8 mouse cellular contexts compared by ENCODE assay signal in the genomic region with DNA sequence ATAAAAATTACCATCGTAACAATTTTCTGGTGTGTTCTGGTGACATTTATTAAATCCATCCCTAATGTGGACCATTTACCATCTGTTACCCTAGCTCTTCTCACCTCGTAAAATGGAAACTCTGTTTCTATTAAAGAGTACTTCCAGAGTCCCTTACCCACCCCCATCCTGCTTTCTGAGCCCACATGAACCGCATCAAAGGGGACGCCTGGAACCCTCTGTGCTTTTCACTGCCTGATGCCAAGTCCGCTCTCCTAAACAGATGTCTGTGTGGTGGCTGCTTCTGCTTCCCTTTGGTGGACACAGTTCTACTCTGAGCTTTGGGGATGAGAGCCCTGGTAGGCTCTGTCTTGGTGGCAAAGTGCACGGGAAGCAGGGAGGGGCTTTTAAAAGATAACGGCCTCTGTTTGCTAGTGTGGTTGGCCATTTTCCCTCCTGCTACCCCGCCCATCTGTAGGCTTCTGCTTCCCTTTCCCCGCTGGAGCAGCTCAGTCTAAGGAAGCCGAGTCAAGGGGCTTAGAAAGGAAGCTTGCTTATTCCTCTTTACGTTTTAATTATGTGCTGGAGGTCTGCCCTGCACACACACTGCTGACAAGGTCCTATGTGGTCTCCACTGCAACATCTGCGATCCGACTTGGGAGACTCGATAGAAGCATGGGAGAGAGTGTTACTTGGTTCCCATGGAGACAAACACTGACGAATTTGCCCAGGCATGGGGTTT. TPM values are rescaled to one million over a fixed set of nuclear protein-coding genes. Genes with fewer than 3 reads are reported as not detected.
A peak's percentile ranks its signal among the peaks of the same experiment; 100 is the strongest.
DNase-seq lines count a peak whose midpoint lies in the region; ATAC-seq and TF ChIP-seq lines count a peak whose summit lies in the region.

No protein-coding gene starts in this region.

- no peak for DNase-seq in lung, adult 2 months
- DNase-seq in hindlimb bud, embryonic 11.5 days (ENCODE audit: extremely low spot score, low read depth, low spot score), result peak; percentile 80
- DNase-seq in left cerebral cortex, postnatal 4 days, result no peak
- DNase-seq in Muller cell, postnatal 12 days (ENCODE audit: inconsistent ontology term), result no peak
- DNase-seq in right cerebral cortex, postnatal 25 days, result no peak

- 33% methylated on average over 15 of the region's 15 CpGs for WGBS in lung, embryonic 15.5 days
- 34% methylated on average over 15 of the region's 15 CpGs for WGBS in lung, adult 2 months
- WGBS in embryonic facial prominence, embryonic 15.5 days, result 27% methylated on average over 15 of the region's 15 CpGs
- WGBS in midbrain, embryonic 15.5 days, result 34% methylated on average over 15 of the region's 15 CpGs

- no peak for TF ChIP-seq POLR2A in lung, adult 2 months (IDR thresholded peaks at IDR 0.05; ENCODE audit: borderline replicate concordance, extremely low read depth, low read depth, low read length)

- no peak for TF ChIP-seq CTCF in lung, adult 2 months (IDR thresholded peaks at IDR 0.05; ENCODE audit: insufficient read depth, low read length)

- peak; percentile 35; the same call in 1 of the 2 replicates for ATAC-seq in lung, embryonic 15.5 days (ENCODE audit: borderline replicate concordance, extremely low read depth, low FRiP score, low TSS enrichment)
- peak; percentile 63 for ATAC-seq in embryonic facial prominence, embryonic 15.5 days (ENCODE audit: insufficient number of reproducible peaks, low FRiP score, low TSS enrichment, low read depth)
- ATAC-seq in midbrain, embryonic 15.5 days (replicated peaks), result no peak

- H3K4me3 ChIP-seq in lung, embryonic 15.5 days, result no peak overlapping the region
- H3K4me3 ChIP-seq in lung, adult 2 months (replicated peaks; ENCODE audit: extremely low read depth, low read depth, low read length), result no peak overlapping the region
- H3K4me3 ChIP-seq in embryonic facial prominence, embryonic 15.5 days (replicated peaks), result no peak overlapping the region
- no peak overlapping the region for H3K4me3 ChIP-seq in midbrain, embryonic 15.5 days

- H3K9me3 ChIP-seq in lung, embryonic 15.5 days, result no peaks in the 10 kb centered on the region
- H3K9me3 ChIP-seq in embryonic facial prominence, embryonic 15.5 days (replicated peaks), result no peaks in the 10 kb centered on the region
- H3K9me3 ChIP-seq in midbrain, embryonic 15.5 days, result no peaks in the 10 kb centered on the region

- H3K4me1 ChIP-seq in lung, embryonic 15.5 days, result peaks cover 20% of the 10 kb centered on the region
- no peaks in the 10 kb centered on the region; the same call in 1 of the 2 replicates for H3K4me1 ChIP-seq in lung, adult 2 months (ENCODE audit: control insufficient read depth, insufficient read depth, low read length)
- peaks cover 28% of the 10 kb centered on the region for H3K4me1 ChIP-seq in embryonic facial prominence, embryonic 15.5 days
- peaks cover 15% of the 10 kb centered on the region for H3K4me1 ChIP-seq in midbrain, embryonic 15.5 days

- no peak overlapping the region for H3K9ac ChIP-seq in lung, embryonic 15.5 days
- no peak overlapping the region for H3K9ac ChIP-seq in embryonic facial prominence, embryonic 15.5 days
- no peak overlapping the region for H3K9ac ChIP-seq in midbrain, embryonic 15.5 days

- H3K27ac ChIP-seq in lung, embryonic 15.5 days, result peak overlapping the region; percentile 41; the same call in 1 of the 2 replicates
- H3K27ac ChIP-seq in embryonic facial prominence, embryonic 15.5 days (replicated peaks), result peak overlapping the region; percentile 82
- H3K27ac ChIP-seq in midbrain, embryonic 15.5 days, result 0 out of 2 replicates have a peak overlapping the region, but pooled peaks have one; percentile 46

- intact Hi-C loops in left cerebral cortex, postnatal 4 days (cut with DNase I), result loop anchor here (10.0 kb wide), 1 partner anchor 128 kb away; no protein-coding TSS in a partner anchor

- H3K36me3 ChIP-seq in lung, embryonic 15.5 days, result no peaks in the 10 kb centered on the region
- H3K36me3 ChIP-seq in embryonic facial prominence, embryonic 15.5 days, result peaks cover 25% of the 10 kb centered on the region
- no peaks in the 10 kb centered on the region for H3K36me3 ChIP-seq in midbrain, embryonic 15.5 days (replicated peaks)

- no peaks in the 10 kb centered on the region for H3K27me3 ChIP-seq in lung, embryonic 15.5 days
- H3K27me3 ChIP-seq in embryonic facial prominence, embryonic 15.5 days, result no peaks in the 10 kb centered on the region
- no peaks in the 10 kb centered on the region for H3K27me3 ChIP-seq in midbrain, embryonic 15.5 days (replicated peaks)

- H3K4me2 ChIP-seq in lung, embryonic 15.5 days, result peak overlapping the region; percentile 31; the same call in 1 of the 2 replicates
- peak overlapping the region; percentile 23; the same call in 1 of the 2 replicates for H3K4me2 ChIP-seq in embryonic facial prominence, embryonic 15.5 days (replicated peaks)
- H3K4me2 ChIP-seq in midbrain, embryonic 15.5 days, result peak overlapping the region; percentile 9; the same call in 1 of the 2 replicates

RNA-seq across cellular contexts. Expression of a gene that starts 26.9 kb away (rescaled TPM):
- polyA plus RNA-seq in lung, embryonic 15.5 days (2015; fragmentation: Nextera tagmentation; extraction: Ambion mirVana), result 37.7 and 38.4 TPM in 2 replicates
- 25.9 and 30.0 TPM in 2 replicates for polyA plus RNA-seq in lung, adult 2 months (2012; rRNA removed)
- polyA plus RNA-seq in embryonic facial prominence, embryonic 15.5 days (2015; fragmentation: Nextera tagmentation; extraction: Ambion mirVana), result 123 and 126 TPM in 2 replicates
- polyA plus RNA-seq in midbrain, embryonic 15.5 days (2015; fragmentation: Nextera tagmentation; extraction: Ambion mirVana), result 10.0 and 10.3 TPM in 2 replicates
- total RNA-seq in left cerebral cortex, postnatal 4 days (2021), result 10 to 100 TPM; 14.4 to 15.7 TPM

RNA-seq across cellular contexts. Expression of a gene that starts 58.0 kb away (rescaled TPM):
- polyA plus RNA-seq in lung, embryonic 15.5 days (2015; fragmentation: Nextera tagmentation; extraction: Ambion mirVana), result 13.0 and 16.4 TPM in 2 replicates
- polyA plus RNA-seq in lung, adult 2 months (2012; rRNA removed), result 22.9 and 25.6 TPM in 2 replicates
- 168 and 169 TPM in 2 replicates for polyA plus RNA-seq in embryonic facial prominence, embryonic 15.5 days (2015; fragmentation: Nextera tagmentation; extraction: Ambion mirVana)
- 22.3 and 26.8 TPM in 2 replicates for polyA plus RNA-seq in midbrain, embryonic 15.5 days (2015; fragmentation: Nextera tagmentation; extraction: Ambion mirVana)
- total RNA-seq in left cerebral cortex, postnatal 4 days (2021), result 10 to 100 TPM; 11.9 to 13.5 TPM
